Mouse (Mus musculus) midbrain, embryonic 10.5 days (tissue): ENCODE results near the gene Tcf3. TPM values are rescaled to one million over a fixed set of nuclear protein-coding genes. Genes with fewer than 3 reads are reported as not detected.

Source experiments
- DNase-seq: peaks from one replicate; pipeline ENCODE4 v3.0.0-alpha.2; 2017; ENCODE audit warnings: low spot score
- H3K27ac ChIP-seq: fragments of 300-500 bp; sonication (generic); replicated peaks from 2 replicates; pipeline ENCODE4 v1.5.1; 2016; ENCODE audit warnings: mild to moderate bottlenecking
- H3K27me3 ChIP-seq: fragments of 300-500 bp; sonication (generic); 2 replicates; pipeline ENCODE4 v1.6.1; 2016; ENCODE audit warnings: low read depth, mild to moderate bottlenecking; ENCODE audit not compliant: poor library complexity, severe bottlenecking
- H3K36me3 ChIP-seq: fragments of 300-500 bp; sonication (generic); 2 replicates; pipeline ENCODE4 v1.6.1; 2016; ENCODE audit warnings: mild to moderate bottlenecking, moderate library complexity
- H3K4me1 ChIP-seq: fragments of 300-500 bp; sonication (generic); 2 replicates; pipeline ENCODE4 v1.6.1; 2016
- H3K4me3 ChIP-seq: fragments of 300-500 bp; sonication (generic); 2 replicates; pipeline ENCODE4 v1.5.1; 2016; ENCODE audit warnings: mild to moderate bottlenecking, moderate library complexity
- H3K9me3 ChIP-seq: fragments of 300-500 bp; sonication (generic); replicated peaks from 2 replicates; pipeline ENCODE4 v1.6.1; 2016; ENCODE audit warnings: mild to moderate bottlenecking
- WGBS: fragments of 180-500 bp; shearing (Covaris S2); methylation state at CpG from one replicate; pipeline ENCODE4 v1.1.7; 2016; 5-methylcytosine and 5-hydroxymethylcytosine counted together
- polyA plus RNA-seq: library from polyadenylated mRNA; unstranded; fragments of >200 nt; fragmentation: Nextera tagmentation; extraction: Ambion mirVana; gene quantifications from 2 replicates; pipeline ENCODE4 v1.2.1, GENCODE M21; 2016

Gene Tcf3
- polyA plus RNA-seq, 1 experiment from 2014 or later: 190 TPM

GRCm38 (mm10) chr10:80399973-80400703 lies 33.3 kb downstream of the Tcf3 start:
- no peak for DNase-seq
- H3K9me3 ChIP-seq: no peaks in the 10 kb centered on the region
- peaks cover 62% of the 10 kb centered on the region for H3K36me3 ChIP-seq
- WGBS: 14% methylated on average over 17 of the region's 17 CpGs
- H3K27me3 ChIP-seq: no peaks in the 10 kb centered on the region
- H3K4me1 ChIP-seq: peaks cover 36% of the 10 kb centered on the region
- peak overlapping the region; percentile 85 for H3K4me3 ChIP-seq
- H3K27ac ChIP-seq: peak overlapping the region; percentile 100

- Histone ChIP-seq H3K4me3 (peak within 1 kb of the TSS; percentile 85), H3K4me1 (peaks cover 33% of the 10 kb centered on the region), H3K9me3 (no peaks in the 10 kb centered on the region), H3K27me3 (no peaks in the 10 kb centered on the region), H3K27ac (peak within 1 kb of the TSS; percentile 100), H3K36me3 (peaks cover 66% of the 10 kb centered on the region)
- under 1% methylated on average over 80 of the region's 82 CpGs for WGBS
- DNase-seq: peak; percentile 99
These were observed 34.1 kb downstream of the Tcf3 start, which contains the start of gene Mbd3 for GRCm38 (mm10) chr10:80399191-80399972. Gene Mbd3 (minus strand): TSS chr10:80399550.

- under 1% methylated on average over 59 of the region's 59 CpGs for WGBS
- DNase-seq: peak; percentile 100
- Histone ChIP-seq H3K27ac (peak overlapping the region; percentile 100), H3K9me3 (no peaks in the 10 kb centered on the region), H3K36me3 (peaks cover 66% of the 10 kb centered on the region), H3K27me3 (no peaks in the 10 kb centered on the region), H3K4me3 (peak overlapping the region; percentile 85), H3K4me1 (peaks cover 33% of the 10 kb centered on the region)
These were observed 34.7 kb downstream of the Tcf3 start for GRCm38 (mm10) chr10:80398719-80399190.

GRCm38 (mm10) chr10:80398174-80398535 lies 35.3 kb downstream of the Tcf3 start:
- no peaks in the 10 kb centered on the region for H3K9me3 ChIP-seq
- no peak for DNase-seq
- peak overlapping the region; percentile 85 for H3K4me3 ChIP-seq
- 5% methylated on average over 1 of the region's 1 CpGs for WGBS
- H3K4me1 ChIP-seq: peaks cover 33% of the 10 kb centered on the region
- H3K27ac ChIP-seq: peak overlapping the region; percentile 100
- peaks cover 66% of the 10 kb centered on the region for H3K36me3 ChIP-seq
- H3K27me3 ChIP-seq: no peaks in the 10 kb centered on the region

- Histone ChIP-seq H3K4me1 (peaks cover 34% of the 10 kb centered on the region), H3K27ac (peak overlapping the region; percentile 100), H3K36me3 (peaks cover 66% of the 10 kb centered on the region), H3K9me3 (no peaks in the 10 kb centered on the region), H3K27me3 (no peaks in the 10 kb centered on the region), H3K4me3 (peak overlapping the region; percentile 85)
- 61% methylated on average over 8 of the region's 8 CpGs for WGBS
- DNase-seq: no peak
These were observed 35.8 kb downstream of the Tcf3 start for GRCm38 (mm10) chr10:80397524-80398173.

- H3K36me3 ChIP-seq: peaks cover 66% of the 10 kb centered on the region
- H3K9me3 ChIP-seq: no peaks in the 10 kb centered on the region
- DNase-seq: no peak
- peak overlapping the region; percentile 100 for H3K27ac ChIP-seq
- no peaks in the 10 kb centered on the region for H3K27me3 ChIP-seq
- H3K4me1 ChIP-seq: peaks cover 35% of the 10 kb centered on the region
- H3K4me3 ChIP-seq: peak overlapping the region; percentile 85
- 93% methylated on average over 11 of the region's 11 CpGs for WGBS
These were observed 36.5 kb downstream of the Tcf3 start for GRCm38 (mm10) chr10:80396822-80397523.

GRCm38 (mm10) chr10:80395025-80395627 lies 38.3 kb downstream of the Tcf3 start:
- H3K27ac ChIP-seq: no peak overlapping the region
- peaks cover 74% of the 10 kb centered on the region for H3K36me3 ChIP-seq
- H3K9me3 ChIP-seq: no peaks in the 10 kb centered on the region
- 0 out of 2 replicates have a peak overlapping the region, but pooled peaks have one; percentile 17 for H3K4me3 ChIP-seq
- 97% methylated on average over 35 of the region's 35 CpGs for WGBS
- no peaks in the 10 kb centered on the region for H3K27me3 ChIP-seq
- DNase-seq: no peak
- H3K4me1 ChIP-seq: peaks cover 25% of the 10 kb centered on the region

GRCm38 (mm10) chr10:80392687-80393086 lies 40.8 kb downstream of the Tcf3 start:
- H3K36me3 ChIP-seq: peaks cover 80% of the 10 kb centered on the region
- H3K27me3 ChIP-seq: no peaks in the 10 kb centered on the region
- 91% methylated on average over 5 of the region's 5 CpGs for WGBS
- no peak overlapping the region for H3K4me3 ChIP-seq
- H3K27ac ChIP-seq: no peak overlapping the region
- no peak for DNase-seq
- H3K9me3 ChIP-seq: no peaks in the 10 kb centered on the region
- peaks cover 27% of the 10 kb centered on the region for H3K4me1 ChIP-seq

GRCm38 (mm10) chr10:80390697-80391096 lies 42.8 kb downstream of the Tcf3 start:
- peaks cover 61% of the 10 kb centered on the region for H3K36me3 ChIP-seq
- H3K9me3 ChIP-seq: no peaks in the 10 kb centered on the region
- H3K4me1 ChIP-seq: peaks cover 24% of the 10 kb centered on the region
- no peak for DNase-seq
- WGBS: 93% methylated on average over 9 of the region's 9 CpGs
- H3K27ac ChIP-seq: no peak overlapping the region
- H3K27me3 ChIP-seq: no peaks in the 10 kb centered on the region
- H3K4me3 ChIP-seq: no peak overlapping the region

- peaks cover 59% of the 10 kb centered on the region for H3K36me3 ChIP-seq
- DNase-seq: no peak
These were observed 44.2 kb downstream of the Tcf3 start for GRCm38 (mm10) chr10:80389185-80389708.

GRCm38 (mm10) chr10:80388731-80389130 lies 44.7 kb downstream of the Tcf3 start:
- WGBS: 37% methylated on average over 2 of the region's 2 CpGs
- H3K9me3 ChIP-seq: no peaks in the 10 kb centered on the region
- peak overlapping the region; percentile 99; the same call in 1 of the 2 replicates for H3K4me3 ChIP-seq
- DNase-seq: no peak
- peak overlapping the region; percentile 99; the same call in 1 of the 2 replicates for H3K27ac ChIP-seq
- no peaks in the 10 kb centered on the region for H3K27me3 ChIP-seq
- peaks cover 43% of the 10 kb centered on the region for H3K4me1 ChIP-seq
- peaks cover 59% of the 10 kb centered on the region for H3K36me3 ChIP-seq

More at GRCm38 (mm10) chr10:80389185-80389708, 44.2 kb downstream of the Tcf3 start:
- Histone ChIP-seq H3K4me1 (peaks cover 38% of the 10 kb centered on the region), H3K9me3 (no peaks in the 10 kb centered on the region), H3K27me3 (no peaks in the 10 kb centered on the region), H3K4me3 (no peak overlapping the region), H3K27ac (no peak overlapping the region)
- WGBS: 82% methylated on average over 4 of the region's 4 CpGs
